Mouse (Mus musculus): ENCODE data around the gene Ndufa4l2. TPM values are rescaled to one million over a fixed set of nuclear protein-coding genes. Genes with fewer than 3 reads are reported as not detected.

Ndufa4l2 gene
- polyA plus RNA-seq, 1 experiment from 2014 or later: 13.5 TPM

- Histone ChIP-seq H3K4me2 (ENCODE audit: low read depth, low read length) (no peak overlapping the region), H3K4me1 (ENCODE audit: control insufficient read depth, insufficient read depth, low read length) (peaks cover 17% of the 10 kb centered on the region; the same call in 1 of the 2 replicates), H3K9me3 (ENCODE audit: control insufficient read depth, low read length) (no peaks in the 10 kb centered on the region), H3K4me3 (ENCODE audit: low read depth, low read length) (no peak overlapping the region), H3K36me3 (ENCODE audit: control insufficient read depth, insufficient read depth, low read length) (peaks cover 27% of the 10 kb centered on the region), H3K27me3 (ENCODE audit: control insufficient read depth, insufficient read depth, low read length) (no peaks in the 10 kb centered on the region), H3K9ac (replicated peaks; ENCODE audit: low read depth, low read length) (no peak overlapping the region), H3K27ac (ENCODE audit: low read depth, low read length) (no peak overlapping the region)
- WGBS: 73% methylated on average over 7 of the region's 7 CpGs
- no peak for ATAC-seq (ENCODE audit: low read depth)
Measured at GRCm38 (mm10) chr10:127488856-127489255, 25.9 kb upstream of the Ndufa4l2 start.

- no peak overlapping the region for H3K4me3 ChIP-seq (ENCODE audit: low read depth, low read length)
- WGBS: 51% methylated on average over 18 of the region's 18 CpGs
- H3K9me3 ChIP-seq (ENCODE audit: control insufficient read depth, low read length): no peaks in the 10 kb centered on the region
- H3K4me2 ChIP-seq (ENCODE audit: low read depth, low read length): no peak overlapping the region
- H3K9ac ChIP-seq (replicated peaks; ENCODE audit: low read depth, low read length): no peak overlapping the region
- H3K36me3 ChIP-seq (ENCODE audit: control insufficient read depth, insufficient read depth, low read length): peaks cover 19% of the 10 kb centered on the region
- peak overlapping the region; percentile 76 for H3K27ac ChIP-seq (ENCODE audit: low read depth, low read length)
- peaks cover 17% of the 10 kb centered on the region; the same call in 1 of the 2 replicates for H3K4me1 ChIP-seq (ENCODE audit: control insufficient read depth, insufficient read depth, low read length)
- peak; percentile 34; the same call in 1 of the 2 replicates for ATAC-seq (ENCODE audit: low read depth)
- H3K27me3 ChIP-seq (ENCODE audit: control insufficient read depth, insufficient read depth, low read length): no peaks in the 10 kb centered on the region
Measured at GRCm38 (mm10) chr10:127490160-127491127, 24.3 kb upstream of the Ndufa4l2 start.

DNA sequence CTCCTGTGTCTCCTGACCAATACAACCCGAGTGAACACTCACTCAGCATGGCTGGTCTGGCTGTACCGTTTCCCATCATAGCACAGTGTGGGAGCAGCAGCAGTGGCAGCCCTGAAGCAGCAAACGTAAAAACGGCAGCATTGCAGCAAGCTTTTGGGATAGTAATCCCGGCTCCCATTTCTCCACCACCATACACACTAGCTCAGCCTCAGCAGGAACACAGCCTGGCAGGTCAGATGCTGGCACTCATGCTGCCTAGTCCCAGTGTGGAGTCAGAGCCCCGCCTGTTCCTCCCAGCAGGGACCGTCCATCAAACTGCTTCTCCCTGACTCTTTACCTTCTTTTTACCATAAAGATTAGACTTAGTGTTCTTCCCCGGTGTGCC lies 23.6 kb upstream of the Ndufa4l2 start:
- Histone ChIP-seq H3K4me2 (ENCODE audit: low read depth, low read length) (no peak overlapping the region), H3K4me1 (ENCODE audit: control insufficient read depth, insufficient read depth, low read length) (peaks cover 17% of the 10 kb centered on the region; the same call in 1 of the 2 replicates), H3K27ac (ENCODE audit: low read depth, low read length) (peak overlapping the region; percentile 76), H3K27me3 (ENCODE audit: control insufficient read depth, insufficient read depth, low read length) (no peaks in the 10 kb centered on the region), H3K4me3 (ENCODE audit: low read depth, low read length) (no peak overlapping the region), H3K36me3 (ENCODE audit: control insufficient read depth, insufficient read depth, low read length) (peaks cover 21% of the 10 kb centered on the region; the same call in 1 of the 2 replicates), H3K9me3 (ENCODE audit: control insufficient read depth, low read length) (no peaks in the 10 kb centered on the region), H3K9ac (replicated peaks; ENCODE audit: low read depth, low read length) (no peak overlapping the region)
- peak; percentile 44; the same call in 1 of the 2 replicates for ATAC-seq (ENCODE audit: low read depth)
- 56% methylated on average over 8 of the region's 8 CpGs for WGBS

GRCm38 (mm10) chr10:127492118-127492517 lies 22.6 kb upstream of the Ndufa4l2 start:
- H3K4me2 ChIP-seq (ENCODE audit: low read depth, low read length): no peak overlapping the region
- no peak overlapping the region for H3K27ac ChIP-seq (ENCODE audit: low read depth, low read length)
- peaks cover 17% of the 10 kb centered on the region; the same call in 1 of the 2 replicates for H3K4me1 ChIP-seq (ENCODE audit: control insufficient read depth, insufficient read depth, low read length)
- H3K9me3 ChIP-seq (ENCODE audit: control insufficient read depth, low read length): no peaks in the 10 kb centered on the region
- H3K9ac ChIP-seq (replicated peaks; ENCODE audit: low read depth, low read length): no peak overlapping the region
- ATAC-seq (ENCODE audit: low read depth): no peak
- peaks cover 27% of the 10 kb centered on the region for H3K36me3 ChIP-seq (ENCODE audit: control insufficient read depth, insufficient read depth, low read length)
- H3K4me3 ChIP-seq (ENCODE audit: low read depth, low read length): no peak overlapping the region
- no peaks in the 10 kb centered on the region for H3K27me3 ChIP-seq (ENCODE audit: control insufficient read depth, insufficient read depth, low read length)
- 90% methylated on average over 3 of the region's 3 CpGs for WGBS

DNA sequence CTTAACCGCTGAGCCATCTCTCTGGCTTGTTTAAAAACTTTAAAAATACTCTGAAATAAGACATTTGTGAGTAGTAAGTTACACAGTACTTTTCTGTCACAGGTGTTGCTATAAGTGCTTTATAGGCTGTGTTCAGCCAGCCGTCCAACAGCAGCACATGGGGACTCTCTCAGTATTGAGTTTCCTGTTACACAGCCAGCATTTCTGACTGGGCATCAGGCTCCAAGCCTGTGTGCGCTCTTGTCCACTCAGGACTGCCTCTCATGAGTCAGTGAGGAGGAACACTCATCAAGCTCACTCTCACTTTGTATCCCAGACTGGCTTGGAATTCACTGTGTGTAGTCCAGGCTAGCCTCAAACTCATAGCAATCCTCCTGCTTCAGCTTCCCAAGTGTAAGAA lies 18.6 kb upstream of the Ndufa4l2 start:
- no peak overlapping the region for H3K4me2 ChIP-seq (ENCODE audit: low read depth, low read length)
- H3K9ac ChIP-seq (replicated peaks; ENCODE audit: low read depth, low read length): no peak overlapping the region
- H3K4me3 ChIP-seq (ENCODE audit: low read depth, low read length): no peak overlapping the region
- no peak for ATAC-seq (ENCODE audit: low read depth)
- H3K27ac ChIP-seq (ENCODE audit: low read depth, low read length): no peak overlapping the region
- peaks cover 3% of the 10 kb centered on the region; the same call in 1 of the 2 replicates for H3K4me1 ChIP-seq (ENCODE audit: control insufficient read depth, insufficient read depth, low read length)
- peaks cover 53% of the 10 kb centered on the region for H3K36me3 ChIP-seq (ENCODE audit: control insufficient read depth, insufficient read depth, low read length)
- H3K9me3 ChIP-seq (ENCODE audit: control insufficient read depth, low read length): no peaks in the 10 kb centered on the region
- H3K27me3 ChIP-seq (ENCODE audit: control insufficient read depth, insufficient read depth, low read length): no peaks in the 10 kb centered on the region
- 96% methylated on average over 3 of the region's 3 CpGs for WGBS

DNA sequence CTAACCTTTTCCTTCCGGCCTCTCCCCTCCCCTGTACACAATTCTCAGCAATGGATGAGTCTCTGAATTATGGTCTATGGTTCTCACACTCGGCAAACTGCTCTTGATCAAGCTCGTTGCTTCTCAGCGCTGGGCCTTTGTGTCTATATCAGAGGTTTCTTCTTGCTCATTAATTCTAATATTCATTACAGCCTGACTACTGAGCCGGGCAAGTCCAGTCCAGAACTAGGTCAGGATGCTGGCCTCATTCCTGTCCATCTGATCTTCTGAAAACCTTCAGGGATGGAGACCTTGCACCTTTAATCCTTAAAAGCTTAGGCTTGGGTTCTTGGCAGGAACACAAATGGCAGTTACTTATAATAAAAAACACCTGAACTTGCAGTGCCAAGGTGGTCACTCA lies 15.3 kb upstream of the Ndufa4l2 start:
- 78% methylated on average over 5 of the region's 5 CpGs for WGBS
- no peaks in the 10 kb centered on the region for H3K27me3 ChIP-seq (ENCODE audit: control insufficient read depth, insufficient read depth, low read length)
- H3K4me3 ChIP-seq (ENCODE audit: low read depth, low read length): no peak overlapping the region
- no peak overlapping the region for H3K27ac ChIP-seq (ENCODE audit: low read depth, low read length)
- H3K36me3 ChIP-seq (ENCODE audit: control insufficient read depth, insufficient read depth, low read length): peaks cover 46% of the 10 kb centered on the region
- no peaks in the 10 kb centered on the region for H3K4me1 ChIP-seq (ENCODE audit: control insufficient read depth, insufficient read depth, low read length)
- no peaks in the 10 kb centered on the region for H3K9me3 ChIP-seq (ENCODE audit: control insufficient read depth, low read length)
- no peak overlapping the region for H3K9ac ChIP-seq (replicated peaks; ENCODE audit: low read depth, low read length)
- ATAC-seq (ENCODE audit: low read depth): no peak
- H3K4me2 ChIP-seq (ENCODE audit: low read depth, low read length): no peak overlapping the region

DNA sequence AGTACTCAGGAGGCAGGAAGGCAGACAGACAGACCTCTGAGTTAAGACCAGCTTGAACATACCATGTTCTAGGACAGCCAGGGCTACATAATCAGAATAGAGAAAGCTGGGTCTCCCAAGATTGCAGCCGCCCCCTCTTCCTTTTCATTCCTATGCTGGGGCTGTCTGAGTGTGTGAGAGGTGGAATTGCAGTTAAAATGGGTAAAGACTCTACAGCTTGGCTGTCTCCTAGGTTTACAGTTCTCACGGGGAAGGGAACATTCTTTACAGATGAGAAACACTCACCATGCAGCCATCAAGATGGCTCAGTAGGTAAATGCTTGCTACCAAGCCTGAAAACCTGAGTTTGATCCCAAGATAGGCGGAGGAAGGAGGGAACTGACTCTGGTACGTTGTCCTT lies 14.7 kb upstream of the Ndufa4l2 start:
- no peak overlapping the region for H3K4me3 ChIP-seq (ENCODE audit: low read depth, low read length)
- H3K4me2 ChIP-seq (ENCODE audit: low read depth, low read length): no peak overlapping the region
- H3K27me3 ChIP-seq (ENCODE audit: control insufficient read depth, insufficient read depth, low read length): no peaks in the 10 kb centered on the region
- no peaks in the 10 kb centered on the region for H3K9me3 ChIP-seq (ENCODE audit: control insufficient read depth, low read length)
- 91% methylated on average over 4 of the region's 4 CpGs for WGBS
- H3K9ac ChIP-seq (replicated peaks; ENCODE audit: low read depth, low read length): no peak overlapping the region
- H3K36me3 ChIP-seq (ENCODE audit: control insufficient read depth, insufficient read depth, low read length): peaks cover 44% of the 10 kb centered on the region
- H3K4me1 ChIP-seq (ENCODE audit: control insufficient read depth, insufficient read depth, low read length): no peaks in the 10 kb centered on the region
- no peak overlapping the region for H3K27ac ChIP-seq (ENCODE audit: low read depth, low read length)
- ATAC-seq (ENCODE audit: low read depth): no peak

DNA sequence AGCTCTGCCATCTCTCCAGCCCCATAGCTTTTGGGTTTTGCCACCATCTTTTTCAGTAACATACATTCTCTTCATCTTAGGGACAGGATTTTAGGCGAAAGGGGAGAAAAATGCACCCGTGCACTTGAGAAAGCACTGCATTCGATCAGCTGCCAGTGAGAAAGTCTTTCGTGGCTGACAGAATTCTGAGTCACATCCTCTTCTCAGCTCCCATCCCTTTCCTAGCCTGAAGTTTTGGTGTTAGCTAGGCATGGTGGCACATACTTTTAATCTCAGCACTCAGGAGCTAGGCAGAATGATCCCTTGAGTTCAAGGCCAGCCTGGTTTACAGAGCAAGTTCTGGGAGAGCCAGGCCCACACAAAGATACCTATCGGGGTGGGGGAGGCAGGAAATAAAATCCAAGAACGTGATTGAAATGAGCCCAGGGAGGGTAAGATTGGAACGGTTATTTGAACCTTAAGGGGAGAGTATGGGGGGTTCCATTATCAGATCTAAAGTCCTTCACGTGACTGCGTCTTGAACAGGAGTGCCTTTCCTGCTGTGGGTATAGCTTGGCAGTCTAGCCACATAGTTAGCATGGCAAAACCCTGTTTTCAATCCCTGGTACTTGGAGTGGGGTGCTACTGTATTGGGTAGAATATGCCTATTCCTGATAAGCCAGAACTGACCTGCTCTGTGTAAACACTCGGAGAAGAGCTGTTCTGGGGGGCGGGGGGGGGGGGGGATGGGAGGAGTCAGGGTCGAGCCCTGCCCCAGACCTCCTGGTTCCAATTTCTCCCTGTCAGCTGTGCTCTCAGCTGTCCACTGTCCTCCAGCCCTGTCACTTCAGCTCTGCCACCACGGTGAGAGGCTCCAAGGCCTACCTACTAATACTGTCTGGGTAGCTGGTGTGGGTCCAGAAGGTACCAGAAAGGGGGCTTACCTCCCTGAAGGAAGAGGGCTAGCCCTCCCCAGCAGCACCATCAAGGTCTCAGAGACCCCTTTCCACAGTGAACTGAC lies 13.6 kb upstream of the Ndufa4l2 start, which contains the start of gene Stac3:
Gene Stac3, plus strand, starts transcription at position 793 of the 1,000 bp plus-strand sequence.
- no peak for ATAC-seq (ENCODE audit: low read depth)

More for the DNA sequence above, 13.6 kb upstream of the Ndufa4l2 start, which contains the start of gene Stac3:
- no peaks in the 10 kb centered on the region for H3K27me3 ChIP-seq (ENCODE audit: control insufficient read depth, insufficient read depth, low read length)
- no peak within 1 kb of the TSS for H3K4me2 ChIP-seq (ENCODE audit: low read depth, low read length)
- H3K4me1 ChIP-seq (ENCODE audit: control insufficient read depth, insufficient read depth, low read length): no peaks in the 10 kb centered on the region
- peaks cover 35% of the 10 kb centered on the region for H3K36me3 ChIP-seq (ENCODE audit: control insufficient read depth, insufficient read depth, low read length)
- WGBS: 77% methylated on average over 13 of the region's 13 CpGs
- H3K27ac ChIP-seq (ENCODE audit: low read depth, low read length): no peak within 1 kb of the TSS
- no peaks in the 10 kb centered on the region for H3K9me3 ChIP-seq (ENCODE audit: control insufficient read depth, low read length)
- no peak within 1 kb of the TSS for H3K9ac ChIP-seq (replicated peaks; ENCODE audit: low read depth, low read length)
- no peak within 1 kb of the TSS for H3K4me3 ChIP-seq (ENCODE audit: low read depth, low read length)

Data from neural tube, embryonic 14.5 days (tissue).